Mouse (Mus musculus): ENCODE measurements around the gene Luc7l2. TPM values are rescaled to one million over a fixed set of nuclear protein-coding genes. Genes with fewer than 3 reads are reported as not detected.

Luc7l2 gene
- total and polyA plus RNA-seq, 3 experiments: 51.8 to 129 (median 118) TPM

- no peak overlapping the region for H3K4me3 ChIP-seq (ENCODE audit: control insufficient read depth in 1 of 2, insufficient read depth in 1 of 2, low read depth in 2 of 2, low read length in 2 of 2)
- no peaks in the 10 kb centered on the region for H3K27me3 ChIP-seq (ENCODE audit: control insufficient read depth in 1 of 2, insufficient read depth in 2 of 2, low read length in 2 of 2)
- H3K36me3 ChIP-seq (ENCODE audit: control insufficient read depth in 1 of 2, insufficient read depth in 2 of 2, low read length in 2 of 2): peaks cover under 1 to 18% of the 10 kb centered on the region in 2 experiments
- no peaks in the 10 kb centered on the region for H3K9me3 ChIP-seq (replicated peaks; ENCODE audit: insufficient read depth, low read length)
- peaks cover 8% of the 10 kb centered on the region in 2 experiments for H3K4me1 ChIP-seq (ENCODE audit: control insufficient read depth in 1 of 2, insufficient read depth in 2 of 2, low read length in 2 of 2)
- H3K27ac ChIP-seq (ENCODE audit: control insufficient read depth, low read depth, low read length): no peak overlapping the region
- H3K79me2 ChIP-seq (ENCODE audit: control insufficient read depth, insufficient read depth, low read length, poor library complexity): no peaks in the 10 kb centered on the region
- no peak for DNase-seq (ENCODE audit: low read depth, low spot score)
- H3K9ac ChIP-seq (ENCODE audit: control insufficient read depth, low read depth, low read length, poor library complexity, severe bottlenecking): no peak overlapping the region
- TF ChIP-seq USF1 (IDR thresholded peaks at IDR 0.05; ENCODE audit: low read depth, low read length): no peak
- TF ChIP-seq EP300 (IDR thresholded peaks at IDR 0.05; ENCODE audit: low read depth in 1 of 2, low read length in 2 of 2): no peak
- no peak for TF ChIP-seq RAD21 (IDR thresholded peaks at IDR 0.05; ENCODE audit: low read depth, low read length)
- no peak for TF ChIP-seq POLR2AphosphoS5 (IDR thresholded peaks at IDR 0.05; ENCODE audit: borderline replicate concordance, low read depth, low read length)
- no peak for TF ChIP-seq CHD1 (IDR thresholded peaks at IDR 0.05; ENCODE audit: low read depth, low read length)
Measured at GRCm38 (mm10) chr6:38624439-38624838, 73.3 kb downstream of the Luc7l2 start.

GRCm38 (mm10) chr6:38626086-38626485 lies 75.0 kb downstream of the Luc7l2 start:
- DNase-seq (ENCODE audit: low read depth, low spot score): no peak
- Histone ChIP-seq H3K36me3 (ENCODE audit: control insufficient read depth in 1 of 2, insufficient read depth in 2 of 2, low read length in 2 of 2) (peaks cover 0 to 18% of the 10 kb centered on the region in 2 experiments; a peak in 3 of 4 replicates), H3K4me1 (ENCODE audit: control insufficient read depth in 1 of 2, insufficient read depth in 2 of 2, low read length in 2 of 2) (peaks cover 8 to 14% of the 10 kb centered on the region in 2 experiments)

GRCm38 (mm10) chr6:38627081-38627480 lies 75.9 kb downstream of the Luc7l2 start:
- no peak for TF ChIP-seq MAFK (IDR thresholded peaks at IDR 0.05; ENCODE audit: borderline replicate concordance, low read depth, low read length)
- TF ChIP-seq HCFC1 (IDR thresholded peaks at IDR 0.05; ENCODE audit: low read depth, low read length): no peak
- no peak for TF ChIP-seq ZKSCAN1 (IDR thresholded peaks at IDR 0.05; ENCODE audit: low read depth, low read length)
- no peak for TF ChIP-seq MXI1 (IDR thresholded peaks at IDR 0.05; ENCODE audit: low read depth, low read length)
- TF ChIP-seq MYB (IDR thresholded peaks at IDR 0.05; ENCODE audit: low read depth, low read length): no peak
- no peak for TF ChIP-seq GABPA (IDR thresholded peaks at IDR 0.05; ENCODE audit: low read depth, low read length)
- TF ChIP-seq SMC3 (IDR thresholded peaks at IDR 0.05; ENCODE audit: low read depth, low read length): no peak
- TF ChIP-seq MAX (IDR thresholded peaks at IDR 0.05; ENCODE audit: low read length): no peak
- TF ChIP-seq POLR2A (IDR thresholded peaks at IDR 0.05; ENCODE audit: control insufficient read depth in 1 of 2, insufficient read depth in 1 of 2, low read depth in 1 of 2, low read length in 2 of 2, poor library complexity in 1 of 2): no peak
- no peak overlapping the region for H3K27ac ChIP-seq (ENCODE audit: control insufficient read depth, low read depth, low read length)
- H3K4me1 ChIP-seq (ENCODE audit: control insufficient read depth in 1 of 2, insufficient read depth in 2 of 2, low read length in 2 of 2): peaks cover 8 to 14% of the 10 kb centered on the region in 2 experiments
- H3K36me3 ChIP-seq (ENCODE audit: control insufficient read depth in 1 of 2, insufficient read depth in 2 of 2, low read length in 2 of 2): peaks cover 0 to 18% of the 10 kb centered on the region in 2 experiments; a peak in 3 of 4 replicates
- H3K4me3 ChIP-seq (ENCODE audit: control insufficient read depth in 1 of 2, insufficient read depth in 1 of 2, low read depth in 2 of 2, low read length in 2 of 2): no peak overlapping the region
- H3K9me3 ChIP-seq (replicated peaks; ENCODE audit: insufficient read depth, low read length): no peaks in the 10 kb centered on the region
- no peak overlapping the region for H3K9ac ChIP-seq (ENCODE audit: control insufficient read depth, low read depth, low read length, poor library complexity, severe bottlenecking)
- H3K79me2 ChIP-seq (ENCODE audit: control insufficient read depth, insufficient read depth, low read length, poor library complexity): no peaks in the 10 kb centered on the region
- DNase-seq (ENCODE audit: low read depth, low spot score): no peak
- no peaks in the 10 kb centered on the region for H3K27me3 ChIP-seq (ENCODE audit: control insufficient read depth in 1 of 2, insufficient read depth in 2 of 2, low read length in 2 of 2)

More at GRCm38 (mm10) chr6:38626086-38626485, 75.0 kb downstream of the Luc7l2 start:
- H3K27me3 ChIP-seq (ENCODE audit: control insufficient read depth in 1 of 2, insufficient read depth in 2 of 2, low read length in 2 of 2): no peaks in the 10 kb centered on the region
- no peaks in the 10 kb centered on the region for H3K79me2 ChIP-seq (ENCODE audit: control insufficient read depth, insufficient read depth, low read length, poor library complexity)
- H3K9ac ChIP-seq (ENCODE audit: control insufficient read depth, low read depth, low read length, poor library complexity, severe bottlenecking): no peak overlapping the region
- H3K9me3 ChIP-seq (replicated peaks; ENCODE audit: insufficient read depth, low read length): no peaks in the 10 kb centered on the region
- H3K4me3 ChIP-seq (ENCODE audit: control insufficient read depth in 1 of 2, insufficient read depth in 1 of 2, low read depth in 2 of 2, low read length in 2 of 2): no peak overlapping the region
- no peak for TF ChIP-seq TAL1 (IDR thresholded peaks at IDR 0.05; ENCODE audit: low read length)
- TF ChIP-seq MYB (IDR thresholded peaks at IDR 0.05; ENCODE audit: low read depth, low read length): no peak
- no peak for TF ChIP-seq RCOR1 (IDR thresholded peaks at IDR 0.05; ENCODE audit: low read depth, low read length)
- TF ChIP-seq JUND (IDR thresholded peaks at IDR 0.05; ENCODE audit: low read depth, low read length): no peak
- no peak for TF ChIP-seq MYC (IDR thresholded peaks at IDR 0.05; ENCODE audit: low read depth, low read length)
- no peak for TF ChIP-seq CHD1 (IDR thresholded peaks at IDR 0.05; ENCODE audit: low read depth, low read length)
- TF ChIP-seq NRF1 (IDR thresholded peaks at IDR 0.05; ENCODE audit: insufficient read depth, low read depth, low read length, poor library complexity, severe bottlenecking): no peak
- TF ChIP-seq CTCF (IDR thresholded peaks at IDR 0.05 in 2 of 3, conservative IDR thresholded peaks at IDR 0.05 in 1 of 3; ENCODE audit: control insufficient read depth in 1 of 3, insufficient read depth in 1 of 3, low read depth in 2 of 3, low read length in 3 of 3, poor library complexity in 1 of 3, severe bottlenecking in 1 of 3): no peak
- TF ChIP-seq CHD2 (IDR thresholded peaks at IDR 0.05; ENCODE audit: low read length): no peak
- TF ChIP-seq GABPA (IDR thresholded peaks at IDR 0.05; ENCODE audit: low read depth, low read length): no peak
- TF ChIP-seq TCF12 (IDR thresholded peaks at IDR 0.05; ENCODE audit: low read depth, low read length): no peak
- TF ChIP-seq EP300 (IDR thresholded peaks at IDR 0.05; ENCODE audit: low read depth in 1 of 2, low read length in 2 of 2): no peak
- no peak for TF ChIP-seq MEF2A (IDR thresholded peaks at IDR 0.05; ENCODE audit: extremely low read depth, insufficient replicate concordance, low read depth, low read length, poor library complexity, severe bottlenecking)
- H3K27ac ChIP-seq (ENCODE audit: control insufficient read depth, low read depth, low read length): no peak overlapping the region
